Mouse (Mus musculus): ENCODE results near the gene Ccdc82. TPM values are rescaled to one million over a fixed set of nuclear protein-coding genes. Genes with fewer than 3 reads are reported as not detected.
A peak's percentile ranks its signal among the peaks of the same experiment; 100 is the strongest.

Ccdc82 gene
- polyA plus RNA-seq, 1 experiment from 2014 or later: 13.6 TPM

DNA sequence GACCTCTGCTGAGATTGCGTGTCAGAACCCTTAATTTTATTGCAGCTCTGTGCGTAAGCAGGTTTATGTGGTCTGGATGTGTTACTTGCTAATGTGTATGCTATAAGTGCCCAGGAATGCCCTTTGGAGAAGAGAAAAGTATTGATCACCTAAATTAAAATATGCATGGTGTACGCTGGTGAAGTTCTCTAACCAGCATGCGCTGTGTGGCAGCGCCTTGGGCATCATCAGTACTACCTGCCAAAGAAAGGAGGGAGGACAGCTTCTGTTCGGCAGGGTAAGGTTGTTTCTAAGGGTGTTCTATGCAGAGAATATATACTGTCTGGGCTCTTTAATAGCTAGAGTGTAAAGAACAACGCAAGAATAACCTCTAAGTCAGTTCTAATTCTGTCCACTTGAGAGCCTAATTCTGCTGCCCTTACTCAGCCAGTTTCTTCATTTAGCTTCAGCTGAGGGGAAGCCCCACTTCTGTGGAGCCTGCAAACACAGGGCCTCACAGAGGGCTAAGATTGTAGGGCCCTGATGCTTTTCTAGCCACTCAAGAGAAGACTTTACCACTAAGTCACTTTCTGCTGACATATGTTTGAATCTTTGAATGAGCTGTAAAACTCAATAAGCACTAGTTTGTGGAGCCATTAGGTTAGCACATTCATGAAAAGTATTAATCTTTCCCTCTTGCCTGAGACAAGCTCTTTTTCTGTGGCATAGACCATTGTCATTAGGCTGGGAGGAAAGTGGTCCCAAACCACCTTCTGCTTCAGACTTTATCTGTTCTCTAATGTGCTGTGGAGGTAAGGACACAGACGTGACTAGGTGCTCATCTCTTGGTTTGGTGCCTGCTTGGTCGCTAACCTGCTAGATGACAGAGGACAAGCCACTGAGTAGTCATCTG is 54.4 kb downstream of the Ccdc82 start:
- Histone ChIP-seq H3K4me3 (peak overlapping the region; percentile 62), H3K9me3 (no peaks in the 10 kb centered on the region), H3K27me3 (no peaks in the 10 kb centered on the region), H3K36me3 (no peaks in the 10 kb centered on the region), H3K4me1 (replicated peaks) (peaks cover 79% of the 10 kb centered on the region), H3K27ac (replicated peaks) (peak overlapping the region; percentile 54; the same call in 1 of the 2 replicates), H3K9ac (peak overlapping the region; percentile 13; the same call in 1 of the 2 replicates), H3K4me2 (peak overlapping the region; percentile 99)
- no peak for ATAC-seq (ENCODE audit: low FRiP score, low read depth)
- 44% methylated on average over 9 of the region's 9 CpGs for WGBS

DNA sequence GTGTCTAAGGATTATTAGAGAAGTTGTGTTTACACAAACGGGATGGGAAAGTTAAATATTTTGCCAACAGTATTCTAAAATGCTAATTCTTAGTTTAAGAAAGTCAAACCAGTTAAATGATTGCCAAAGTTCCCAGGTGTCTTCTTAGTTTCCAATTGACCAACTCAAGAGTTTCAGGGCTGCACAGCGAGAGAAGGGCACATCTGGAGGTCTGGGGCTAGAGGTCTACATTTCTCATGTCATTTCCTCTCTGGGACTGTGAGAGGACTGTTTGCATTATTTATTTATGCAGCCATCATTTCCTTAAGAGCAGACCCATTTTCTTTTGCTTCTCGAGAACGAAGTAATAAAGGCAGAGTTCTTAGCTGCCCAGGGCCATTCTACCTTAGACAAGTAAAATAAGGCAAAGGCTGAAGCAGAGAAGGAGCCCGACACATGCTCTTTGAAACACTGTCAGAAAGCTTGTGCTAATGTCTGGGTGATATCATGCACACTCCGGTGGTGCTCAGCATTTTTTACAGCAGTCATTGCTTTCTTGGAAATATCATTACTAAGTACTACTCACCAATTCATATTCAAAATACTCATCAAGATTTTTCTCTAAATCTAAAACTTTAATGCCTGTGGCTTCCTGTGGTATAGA is 55.5 kb downstream of the Ccdc82 start:
- Histone ChIP-seq H3K27me3 (no peaks in the 10 kb centered on the region), H3K4me3 (no peak overlapping the region), H3K27ac (replicated peaks) (no peak overlapping the region), H3K9me3 (no peaks in the 10 kb centered on the region), H3K9ac (peak overlapping the region; percentile 18; the same call in 1 of the 2 replicates), H3K4me1 (replicated peaks) (peaks cover 79% of the 10 kb centered on the region), H3K4me2 (peak overlapping the region; percentile 99), H3K36me3 (no peaks in the 10 kb centered on the region)
- WGBS: 34% methylated on average over 6 of the region's 6 CpGs
- ATAC-seq (ENCODE audit: low FRiP score, low read depth): no peak

DNA sequence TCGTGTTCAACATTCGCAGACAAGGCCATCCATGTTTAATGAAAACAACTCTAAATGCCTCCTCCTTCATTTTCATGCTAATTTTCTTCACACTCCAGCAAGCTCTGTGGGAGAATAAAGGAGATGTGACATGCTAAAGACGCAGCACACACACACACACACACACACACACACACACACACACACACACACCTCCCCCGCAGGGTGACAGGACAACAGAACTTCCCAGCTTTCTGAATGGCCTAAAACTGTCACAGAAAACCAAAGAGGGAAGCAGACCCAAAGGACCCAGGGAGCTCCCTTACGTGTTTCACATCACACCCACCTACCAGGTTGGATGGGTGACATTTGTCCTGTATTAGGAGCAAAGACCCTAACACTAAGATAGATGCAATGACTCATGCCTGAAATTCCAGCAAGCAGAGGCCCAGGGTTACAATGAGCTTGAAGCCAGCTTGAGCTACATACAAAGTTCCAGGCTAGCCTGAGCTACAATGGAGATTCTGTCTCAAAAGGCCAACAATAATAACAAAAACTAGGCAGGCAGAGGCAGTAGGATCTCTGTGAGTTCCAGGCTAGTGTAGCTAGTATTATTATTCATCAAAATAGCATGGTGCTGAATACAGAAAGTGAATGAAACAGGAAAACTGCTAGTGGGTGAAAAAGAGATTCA is 56.5 kb downstream of the Ccdc82 start:
- Histone ChIP-seq H3K9me3 (no peaks in the 10 kb centered on the region), H3K4me2 (peak overlapping the region; percentile 99; the same call in 1 of the 2 replicates), H3K4me1 (replicated peaks) (peaks cover 77% of the 10 kb centered on the region), H3K27ac (replicated peaks) (peak overlapping the region; percentile 32; the same call in 1 of the 2 replicates), H3K9ac (no peak overlapping the region), H3K36me3 (no peaks in the 10 kb centered on the region), H3K27me3 (no peaks in the 10 kb centered on the region), H3K4me3 (no peak overlapping the region)
- 18% methylated on average over 5 of the region's 5 CpGs for whole genome bisulfite sequencing
- ATAC-seq (ENCODE audit: low FRiP score, low read depth): no peak

DNA sequence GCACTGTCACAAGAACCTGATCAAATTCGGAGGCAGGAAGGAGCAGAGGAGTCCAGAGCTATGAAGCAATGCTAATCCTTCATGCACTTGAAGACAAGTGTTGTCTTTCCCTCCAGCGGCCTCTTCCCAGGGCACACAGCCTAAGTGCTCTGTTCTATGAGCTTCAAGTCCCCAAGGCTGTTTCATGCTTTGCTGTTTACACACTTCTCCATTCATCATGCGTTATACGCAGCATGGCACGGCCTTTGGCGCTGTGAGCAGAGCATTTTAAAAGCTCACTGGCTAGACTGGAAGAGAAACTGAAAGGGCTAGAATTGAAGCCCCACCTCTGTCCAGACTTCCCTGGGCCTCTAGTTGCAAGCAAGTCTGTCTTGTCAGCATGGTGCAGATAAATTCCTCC is 57.2 kb downstream of the Ccdc82 start:
- ATAC-seq (ENCODE audit: low FRiP score, low read depth): 0 out of 2 replicates have a peak, but pooled peaks have one; percentile 10
- Histone ChIP-seq H3K4me2 (peak overlapping the region; percentile 0; the same call in 1 of the 2 replicates), H3K27ac (replicated peaks) (peak overlapping the region; percentile 32; the same call in 1 of the 2 replicates)

DNA sequence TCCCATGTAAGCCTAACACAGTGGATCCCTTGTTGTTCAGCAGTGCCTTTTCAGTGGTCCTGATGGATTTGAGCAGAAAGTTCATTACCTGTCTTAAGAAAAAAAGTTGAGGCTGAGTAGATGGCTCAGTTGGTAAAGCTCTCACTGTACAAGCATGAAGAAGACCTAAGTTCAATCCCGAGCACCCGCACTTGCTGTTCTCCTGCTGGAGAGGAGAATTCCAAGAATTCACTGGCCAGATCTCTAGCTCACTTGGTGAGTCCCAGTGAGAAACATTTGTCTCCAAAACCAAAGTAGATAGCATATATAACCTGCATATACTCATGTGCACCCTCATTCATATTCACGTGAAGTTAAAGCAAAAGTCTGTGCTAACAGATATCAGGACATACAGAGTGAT is 59.7 kb downstream of the Ccdc82 start:
- Histone ChIP-seq H3K4me2 (no peak overlapping the region), H3K27ac (replicated peaks) (no peak overlapping the region), H3K36me3 (no peaks in the 10 kb centered on the region), H3K9me3 (no peaks in the 10 kb centered on the region), H3K4me1 (replicated peaks) (peaks cover 64% of the 10 kb centered on the region), H3K27me3 (no peaks in the 10 kb centered on the region), H3K9ac (no peak overlapping the region), H3K4me3 (no peak overlapping the region)
- WGBS: 87% methylated on average over 3 of the region's 3 CpGs
- ATAC-seq (ENCODE audit: low FRiP score, low read depth): no peak

More for the DNA sequence above, 57.2 kb downstream of the Ccdc82 start:
- Histone ChIP-seq H3K4me3 (no peak overlapping the region), H3K36me3 (no peaks in the 10 kb centered on the region), H3K27me3 (no peaks in the 10 kb centered on the region), H3K9ac (no peak overlapping the region), H3K9me3 (no peaks in the 10 kb centered on the region), H3K4me1 (replicated peaks) (peaks cover 77% of the 10 kb centered on the region)
- WGBS: 25% methylated on average over 6 of the region's 6 CpGs

- H3K4me2 ChIP-seq: 0 out of 2 replicates have a peak overlapping the region, but pooled peaks have one; percentile 6
- no peaks in the 10 kb centered on the region for H3K27me3 ChIP-seq
- no peak overlapping the region for H3K4me3 ChIP-seq
- 26% methylated on average over 4 of the region's 4 CpGs for WGBS
- no peak for ATAC-seq (ENCODE audit: low FRiP score, low read depth)
- H3K9ac ChIP-seq: no peak overlapping the region
- H3K4me1 ChIP-seq (replicated peaks): peaks cover 59% of the 10 kb centered on the region
- no peaks in the 10 kb centered on the region for H3K36me3 ChIP-seq
- H3K27ac ChIP-seq (replicated peaks): peak overlapping the region; percentile 54
- H3K9me3 ChIP-seq: no peaks in the 10 kb centered on the region
These were observed 60.5 kb downstream of the Ccdc82 start for GRCm38 (mm10) chr9:13307226-13307625.

- Histone ChIP-seq H3K9ac (no peak overlapping the region), H3K9me3 (no peaks in the 10 kb centered on the region), H3K4me1 (replicated peaks) (peaks cover 44% of the 10 kb centered on the region), H3K27me3 (no peaks in the 10 kb centered on the region), H3K27ac (replicated peaks) (no peak overlapping the region), H3K4me3 (no peak overlapping the region), H3K36me3 (no peaks in the 10 kb centered on the region), H3K4me2 (no peak overlapping the region)
- ATAC-seq (ENCODE audit: low FRiP score, low read depth): no peak
- WGBS: 47% methylated on average over 8 of the region's 8 CpGs
These were observed 62.0 kb downstream of the Ccdc82 start for GRCm38 (mm10) chr9:13308718-13309117.

DNA sequence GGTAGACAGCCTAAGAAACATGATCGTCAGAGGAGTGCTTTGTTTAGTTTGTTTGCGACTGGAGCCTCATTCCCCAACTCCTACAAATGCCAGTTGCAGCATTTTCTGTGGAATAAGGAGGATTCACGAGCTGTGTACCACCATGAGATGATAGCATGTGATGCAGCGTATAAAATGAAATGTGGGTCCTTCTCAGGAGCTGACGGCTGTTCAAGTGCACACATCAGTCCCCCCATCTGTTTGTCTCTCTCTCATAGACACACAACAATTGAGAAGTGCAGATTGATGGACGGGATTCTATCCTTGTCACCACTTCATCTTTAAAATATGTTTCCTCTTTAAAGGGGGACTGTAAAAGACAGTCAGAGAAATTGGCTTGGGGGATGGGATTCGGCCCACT is 63.1 kb downstream of the Ccdc82 start:
- Histone ChIP-seq H3K27ac (replicated peaks) (0 out of 2 replicates have a peak overlapping the region, but pooled peaks have one; percentile 46), H3K36me3 (no peaks in the 10 kb centered on the region), H3K4me1 (replicated peaks) (peaks cover 34% of the 10 kb centered on the region), H3K27me3 (no peaks in the 10 kb centered on the region), H3K4me3 (no peak overlapping the region), H3K9me3 (no peaks in the 10 kb centered on the region), H3K4me2 (no peak overlapping the region), H3K9ac (no peak overlapping the region)
- ATAC-seq (ENCODE audit: low FRiP score, low read depth): 0 out of 2 replicates have a peak, but pooled peaks have one; percentile 51
- 50% methylated on average over 7 of the region's 7 CpGs for WGBS

- Histone ChIP-seq H3K9ac (no peak overlapping the region), H3K4me3 (no peak overlapping the region), H3K36me3 (no peaks in the 10 kb centered on the region), H3K27me3 (no peaks in the 10 kb centered on the region), H3K4me2 (no peak overlapping the region), H3K9me3 (no peaks in the 10 kb centered on the region), H3K27ac (replicated peaks) (peak overlapping the region; percentile 46; the same call in 1 of the 2 replicates), H3K4me1 (replicated peaks) (peaks cover 34% of the 10 kb centered on the region)
- WGBS: 24% methylated on average over 3 of the region's 3 CpGs
- no peak for ATAC-seq (ENCODE audit: low FRiP score, low read depth)
These were observed 63.5 kb downstream of the Ccdc82 start for GRCm38 (mm10) chr9:13310236-13310635.

DNA sequence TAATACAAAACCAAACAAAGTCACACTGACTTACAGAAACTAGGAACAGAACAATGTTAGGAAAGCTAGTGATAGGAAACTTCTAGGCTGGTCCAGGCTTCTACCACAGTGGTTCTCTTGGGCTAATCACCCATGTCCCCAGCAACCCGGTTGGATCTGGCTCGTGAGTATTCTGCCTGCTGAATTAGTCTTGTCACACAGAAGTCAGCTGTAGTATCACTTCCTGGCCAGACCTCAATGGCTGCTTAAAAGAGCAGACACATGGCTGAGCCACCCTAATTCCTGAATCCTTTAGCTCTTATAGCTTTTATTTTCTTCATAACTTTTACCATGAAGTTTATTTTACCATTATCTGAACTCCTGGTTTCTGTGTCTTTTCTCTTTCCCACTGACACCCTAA is 64.3 kb downstream of the Ccdc82 start:
- H3K27ac ChIP-seq (replicated peaks): no peak overlapping the region
- peaks cover 34% of the 10 kb centered on the region for H3K4me1 ChIP-seq (replicated peaks)
- no peak for ATAC-seq (ENCODE audit: low FRiP score, low read depth)
- H3K27me3 ChIP-seq: no peaks in the 10 kb centered on the region
- 17% methylated on average over 2 of the region's 2 CpGs for WGBS
- no peaks in the 10 kb centered on the region for H3K9me3 ChIP-seq
- no peak overlapping the region for H3K9ac ChIP-seq
- H3K4me2 ChIP-seq: no peak overlapping the region
- H3K36me3 ChIP-seq: no peaks in the 10 kb centered on the region
- H3K4me3 ChIP-seq: no peak overlapping the region

DNA sequence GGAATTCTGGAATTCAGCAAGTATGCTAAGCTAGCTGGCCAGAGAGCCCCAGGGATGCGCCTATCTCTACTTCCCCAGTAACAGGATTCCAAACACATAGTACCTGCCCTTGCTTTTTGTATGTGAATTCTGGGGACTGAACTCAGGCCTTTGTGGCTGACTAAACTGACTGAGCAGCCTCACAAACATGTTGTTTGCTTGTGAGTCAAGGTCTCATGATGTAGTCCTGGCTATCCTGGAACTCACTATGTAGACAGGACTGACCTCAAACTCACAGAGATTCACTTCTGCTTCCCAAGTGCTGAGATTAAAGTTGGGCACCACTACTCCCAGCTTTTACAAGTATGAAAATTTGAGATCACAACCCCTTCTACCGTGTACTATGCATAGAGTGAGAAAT is 67.2 kb downstream of the Ccdc82 start:
- H3K4me1 ChIP-seq (replicated peaks): peaks cover 16% of the 10 kb centered on the region
- H3K9ac ChIP-seq: no peak overlapping the region
- WGBS: 89% methylated on average over 2 of the region's 2 CpGs
- no peak overlapping the region for H3K4me3 ChIP-seq
- ATAC-seq (ENCODE audit: low FRiP score, low read depth): no peak
- no peaks in the 10 kb centered on the region for H3K27me3 ChIP-seq
- H3K9me3 ChIP-seq: no peaks in the 10 kb centered on the region
- no peaks in the 10 kb centered on the region for H3K36me3 ChIP-seq
- no peak overlapping the region for H3K4me2 ChIP-seq
- H3K27ac ChIP-seq (replicated peaks): no peak overlapping the region
